Mouse (Mus musculus): Measurements from ENCODE around the gene Snw1. TPM values are rescaled to one million over a fixed set of nuclear protein-coding genes. Genes with fewer than 3 reads are reported as not detected.
"Not testable (repeated sequence)": the region's sequence is repeated elsewhere in the genome, so short reads cannot be mapped to it uniquely, and the experiment has no call there.

The Snw1 gene
- total RNA-seq (2021), result 10 to 100 TPM; 39.0 to 47.6 TPM
- long read RNA-seq, experiment 1, full-length matches to known transcripts, result 39 of 42 reads
- long read RNA-seq, experiment 1, partial matches to known transcripts, result 2 of 42 reads
- long read RNA-seq, experiment 1, other reads (novel, unspliced or antisense), result 1 of 42 reads
- long read RNA-seq, experiment 2, full-length matches to known transcripts, result 60 of 69 reads
- long read RNA-seq, experiment 2, partial matches to known transcripts, result 5 of 69 reads
- long read RNA-seq, experiment 2, other reads (novel, unspliced or antisense), result 4 of 69 reads

- intact Hi-C loops (cut with DNase I), result no loop called here
Measured at GRCm38 (mm10) chr12:87471964-87472786, at the start of gene Snw1. Gene Snw1, minus strand, starts transcription at chr12:87472274.

GRCm38 (mm10) chr12:87519616-87520015 lies 47.5 kb upstream of the Snw1 start:
- intact Hi-C loops (cut with DNase I); DNase-seq: not testable (repeated sequence)

More at GRCm38 (mm10) chr12:87471964-87472786, at the start of gene Snw1:
- DNase-seq, result peak; percentile 92

GRCm38 (mm10) chr12:87514016-87514415 lies 41.9 kb upstream of the Snw1 start, which contains the start of gene Gm8300:
Gene Gm8300, plus strand, starts transcription at chr12:87514316.
- DNase-seq; intact Hi-C loops (cut with DNase I): not testable (repeated sequence)

GRCm38 (mm10) chr12:87494421-87494820 lies 22.3 kb upstream of the Snw1 start, which contains the start of gene Gm5788:
Gene Gm5788, plus strand, starts transcription at chr12:87494721.
- DNase-seq; intact Hi-C loops (cut with DNase I): not testable (repeated sequence)

- DNase-seq; intact Hi-C loops (cut with DNase I): not testable (repeated sequence)
Measured at GRCm38 (mm10) chr12:87488683-87489082, 16.6 kb upstream of the Snw1 start.

- intact Hi-C loops (cut with DNase I), result not testable (repeated sequence)
Measured at GRCm38 (mm10) chr12:87482482-87482881, 10.4 kb upstream of the Snw1 start.

GRCm38 (mm10) chr12:87474756-87475155 lies 2.7 kb upstream of the Snw1 start:
- no peak for DNase-seq
- intact Hi-C loops (cut with DNase I), result no loop called here

More at GRCm38 (mm10) chr12:87482482-87482881, 10.4 kb upstream of the Snw1 start:
- not testable (repeated sequence) for DNase-seq

GRCm38 (mm10) chr12:87471421-87471963 lies 582 bp downstream of the Snw1 start:
- DNase-seq, result no peak
- intact Hi-C loops (cut with DNase I), result no loop called here

- intact Hi-C loops (cut with DNase I), result no loop called here
- no peak for DNase-seq
Measured at GRCm38 (mm10) chr12:87470263-87471136, 1.6 kb downstream of the Snw1 start.

GRCm38 (mm10) chr12:87464678-87465297 lies 7.3 kb downstream of the Snw1 start:
- intact Hi-C loops (cut with DNase I), result no loop called here
- no peak for DNase-seq

GRCm38 (mm10) chr12:87449456-87449855 lies 22.6 kb downstream of the Snw1 start:
- DNase-seq, result no peak
- intact Hi-C loops (cut with DNase I), result no loop called here

- intact Hi-C loops (cut with DNase I), result no loop called here
- DNase-seq, result no peak
Measured at GRCm38 (mm10) chr12:87444211-87444610, 27.9 kb downstream of the Snw1 start.

GRCm38 (mm10) chr12:87443700-87444122 lies 28.4 kb downstream of the Snw1 start, which contains the start of the genes Slirp and Alkbh1:
Gene Slirp, plus strand, starts transcription at chr12:87443896.
Gene Alkbh1, minus strand, starts transcription at chr12:87444017.
- intact Hi-C loops (cut with DNase I), result no loop called here
- DNase-seq, result peak; percentile 79 to 82

GRCm38 (mm10) chr12:87443115-87443699 lies 28.9 kb downstream of the Snw1 start:
- intact Hi-C loops (cut with DNase I), result no loop called here

GRCm38 (mm10) chr12:87442177-87443114 lies 29.6 kb downstream of the Snw1 start:
- intact Hi-C loops (cut with DNase I), result no loop called here

More at GRCm38 (mm10) chr12:87443115-87443699, 28.9 kb downstream of the Snw1 start:
- DNase-seq, result no peak

GRCm38 (mm10) chr12:87428885-87429284 lies 43.2 kb downstream of the Snw1 start:
- DNase-seq, result no peak
- intact Hi-C loops (cut with DNase I), result no loop called here

More at GRCm38 (mm10) chr12:87442177-87443114, 29.6 kb downstream of the Snw1 start:
- DNase-seq, result no peak

- no peak for DNase-seq
- intact Hi-C loops (cut with DNase I), result no loop called here
Measured at GRCm38 (mm10) chr12:87428295-87428694, 43.8 kb downstream of the Snw1 start.
